Mouse (Mus musculus): ENCODE measurements around the gene Polr3f.

Polr3f gene

GRCm38 (mm10) chr2:144526981-144527820 lies at the start of gene Polr3f, which contains the start of gene Dzank1:
Gene Polr3f (plus strand): TSS chr2:144527718.
Gene Dzank1 (minus strand): TSS chr2:144527414.
- DNase-seq (ENCODE audit: low read depth, low spot score), result peak; percentile 92

GRCm38 (mm10) chr2:144479421-144479820 lies 48.1 kb upstream of the Polr3f start:
- no peak for DNase-seq (ENCODE audit: low read depth, low spot score)

DNA sequence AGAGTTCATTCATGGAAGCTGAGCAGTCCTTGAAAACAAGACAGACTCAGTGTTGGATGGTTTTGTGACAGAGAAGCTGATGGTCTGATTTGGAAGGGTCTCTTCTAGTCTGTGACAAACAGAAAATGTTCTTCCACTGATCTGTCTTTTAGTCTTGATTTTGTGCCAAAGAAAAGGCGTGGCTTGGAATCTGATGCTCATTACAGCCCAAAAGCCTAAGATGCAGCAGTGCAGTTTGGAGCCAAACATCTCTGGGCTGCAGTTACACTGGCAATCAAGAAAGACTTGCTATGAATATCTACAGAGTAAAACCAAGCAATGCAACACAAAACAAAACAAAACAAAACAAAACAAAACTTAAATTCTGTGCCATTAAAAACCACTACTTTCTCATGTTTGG lies 43.4 kb upstream of the Polr3f start:
- no peak for DNase-seq (ENCODE audit: low read depth, low spot score)

- DNase-seq (ENCODE audit: low read depth, low spot score), result no peak
Measured at GRCm38 (mm10) chr2:144485439-144485838, 42.1 kb upstream of the Polr3f start.

GRCm38 (mm10) chr2:144487476-144487875 lies 40.0 kb upstream of the Polr3f start:
- peak; percentile 34 for DNase-seq (ENCODE audit: low read depth, low spot score)

- DNase-seq (ENCODE audit: low read depth, low spot score), result no peak
Measured at GRCm38 (mm10) chr2:144489342-144489741, 38.2 kb upstream of the Polr3f start.

- no peak for DNase-seq (ENCODE audit: low read depth, low spot score)
Measured at GRCm38 (mm10) chr2:144502134-144502533, 25.4 kb upstream of the Polr3f start.

- DNase-seq (ENCODE audit: low read depth, low spot score), result no peak
Measured at GRCm38 (mm10) chr2:144514619-144515018, 12.9 kb upstream of the Polr3f start.

GRCm38 (mm10) chr2:144519772-144520171 lies 7.7 kb upstream of the Polr3f start:
- no peak for DNase-seq (ENCODE audit: low read depth, low spot score)

GRCm38 (mm10) chr2:144525856-144526255 lies 1.7 kb upstream of the Polr3f start:
- no peak for DNase-seq (ENCODE audit: low read depth, low spot score)

DNA sequence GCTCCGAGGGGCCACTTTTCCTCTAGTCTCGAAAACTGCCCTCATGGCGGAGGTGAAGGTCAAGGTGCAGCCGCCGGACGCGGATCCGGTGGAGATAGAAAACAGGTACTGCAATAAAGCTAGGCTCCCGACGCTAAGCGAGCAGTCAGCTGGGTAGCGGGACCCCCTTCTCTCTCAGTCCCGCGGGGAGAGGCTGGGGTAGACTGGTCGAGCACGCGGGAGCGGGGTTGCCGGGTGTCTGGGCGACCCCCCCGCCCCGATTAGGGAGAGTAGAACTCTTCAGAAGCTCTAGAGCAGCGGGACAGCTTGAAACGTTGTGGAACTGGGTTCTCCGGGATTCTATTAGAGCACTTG lies 280 bp downstream of the Polr3f start:
- no peak for DNase-seq (ENCODE audit: low read depth, low spot score)

DNA sequence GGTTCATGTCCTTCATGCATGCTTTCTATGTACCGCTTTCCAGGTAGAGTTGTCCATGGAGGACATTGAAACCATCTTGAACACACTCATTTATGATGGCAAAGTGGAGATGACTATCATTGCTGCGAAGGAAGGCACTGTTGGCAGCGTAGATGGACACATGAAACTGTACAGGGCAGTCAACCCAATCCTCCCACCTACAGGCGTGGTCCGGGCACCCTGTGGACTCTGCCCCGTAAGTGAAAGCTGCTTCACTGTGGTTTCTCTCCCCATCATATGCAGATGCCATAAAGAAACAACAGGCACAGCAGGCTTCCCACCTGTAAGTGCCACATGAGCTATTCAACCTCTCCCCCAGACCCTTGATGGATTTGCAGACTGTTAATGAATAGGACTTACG lies 9.6 kb downstream of the Polr3f start:
- DNase-seq (ENCODE audit: low read depth, low spot score), result no peak

DNA sequence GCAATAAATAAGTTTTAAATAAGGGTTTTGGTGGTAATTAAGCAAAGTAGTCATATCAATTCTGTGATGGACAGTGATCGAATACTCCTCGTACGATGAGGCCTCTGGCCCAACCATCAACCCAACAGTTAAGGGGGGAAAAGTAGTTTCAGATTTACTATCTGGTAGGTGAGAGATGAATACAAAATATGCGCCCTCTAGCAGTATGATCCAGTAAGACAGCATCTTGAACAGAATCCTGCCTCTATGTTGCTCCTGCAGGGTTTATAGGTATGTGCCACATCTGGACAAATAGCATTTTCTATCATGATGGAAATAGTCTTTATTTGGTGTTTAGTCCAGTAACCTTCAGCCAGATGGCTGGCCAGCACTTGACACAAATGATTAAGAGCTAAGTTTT lies 13.7 kb downstream of the Polr3f start:
- no peak for DNase-seq (ENCODE audit: low read depth, low spot score)

- no peak for DNase-seq (ENCODE audit: low read depth, low spot score)
Measured at GRCm38 (mm10) chr2:144543670-144544069, 16.2 kb downstream of the Polr3f start.

- DNase-seq (ENCODE audit: low read depth, low spot score), result no peak
Measured at GRCm38 (mm10) chr2:144544630-144545029, 17.1 kb downstream of the Polr3f start.

GRCm38 (mm10) chr2:144545061-144545460 lies 17.5 kb downstream of the Polr3f start:
- no peak for DNase-seq (ENCODE audit: low read depth, low spot score)

DNA sequence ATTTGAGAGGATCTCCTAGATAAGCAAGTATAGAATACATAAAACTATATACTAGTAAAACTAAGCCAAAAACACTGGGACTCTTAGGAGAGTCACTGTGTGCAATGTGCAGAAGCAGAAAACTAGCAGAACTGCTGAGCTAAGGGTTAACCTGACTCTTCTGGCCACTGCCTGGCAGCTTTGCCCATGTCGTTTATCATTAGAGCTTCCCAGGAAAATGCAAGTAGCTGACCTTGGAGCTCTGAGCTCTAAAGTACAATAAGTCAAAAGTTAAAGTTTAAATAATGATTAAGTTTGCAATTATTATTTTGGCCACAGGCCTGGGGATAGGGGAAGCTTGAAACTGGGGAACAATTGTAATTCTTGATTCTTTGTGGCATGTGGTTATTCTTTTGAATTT lies 18.0 kb downstream of the Polr3f start:
- DNase-seq (ENCODE audit: low read depth, low spot score), result no peak

- DNase-seq (ENCODE audit: low read depth, low spot score), result no peak
Measured at GRCm38 (mm10) chr2:144547559-144547958, 20.0 kb downstream of the Polr3f start.

DNA sequence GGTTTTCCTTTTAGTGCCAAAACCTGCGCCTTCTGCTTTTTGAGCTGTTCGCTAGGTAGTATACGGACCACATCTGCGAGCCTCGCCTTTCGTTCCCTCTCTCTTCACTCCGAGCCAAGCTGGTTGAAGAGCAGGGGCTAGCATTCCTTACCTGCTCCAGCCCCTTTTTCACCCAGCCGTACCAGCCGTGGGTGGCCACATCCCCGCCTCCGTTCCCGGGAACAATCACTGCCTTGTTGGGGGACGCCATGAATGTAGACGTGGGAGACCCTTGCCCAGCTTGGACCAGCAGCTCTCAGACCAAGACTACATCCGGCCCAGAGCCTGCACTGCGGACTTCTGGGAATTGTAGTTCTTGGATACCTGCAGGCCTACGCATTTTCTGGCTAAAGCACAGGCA lies 23.0 kb downstream of the Polr3f start, which contains the start of gene Rbbp9:
Rbbp9 (minus strand) TSS at position 341 of the 400 bp plus-strand sequence.
- DNase-seq (ENCODE audit: low read depth, low spot score), result peak; percentile 32

DNA sequence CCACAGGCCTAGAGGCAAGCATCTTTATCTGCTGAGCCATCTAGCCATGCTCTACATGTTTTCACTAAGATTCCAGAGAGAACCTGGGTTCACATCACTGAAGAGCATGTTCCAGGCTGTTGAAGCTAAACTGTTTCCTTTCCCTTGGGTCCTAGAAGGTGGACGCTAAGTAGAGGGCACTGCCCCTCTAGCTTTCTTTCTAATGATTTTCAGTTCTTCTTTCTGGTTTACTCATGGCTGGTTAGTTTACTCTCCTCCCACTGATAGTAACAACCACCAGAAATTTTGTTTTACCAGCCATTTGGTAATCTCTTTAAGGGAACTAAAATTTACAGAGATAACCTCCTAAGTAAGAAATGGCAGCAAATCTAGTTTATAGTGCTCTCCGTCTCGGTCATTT lies 26.4 kb downstream of the Polr3f start:
- DNase-seq (ENCODE audit: low read depth, low spot score), result no peak

DNA sequence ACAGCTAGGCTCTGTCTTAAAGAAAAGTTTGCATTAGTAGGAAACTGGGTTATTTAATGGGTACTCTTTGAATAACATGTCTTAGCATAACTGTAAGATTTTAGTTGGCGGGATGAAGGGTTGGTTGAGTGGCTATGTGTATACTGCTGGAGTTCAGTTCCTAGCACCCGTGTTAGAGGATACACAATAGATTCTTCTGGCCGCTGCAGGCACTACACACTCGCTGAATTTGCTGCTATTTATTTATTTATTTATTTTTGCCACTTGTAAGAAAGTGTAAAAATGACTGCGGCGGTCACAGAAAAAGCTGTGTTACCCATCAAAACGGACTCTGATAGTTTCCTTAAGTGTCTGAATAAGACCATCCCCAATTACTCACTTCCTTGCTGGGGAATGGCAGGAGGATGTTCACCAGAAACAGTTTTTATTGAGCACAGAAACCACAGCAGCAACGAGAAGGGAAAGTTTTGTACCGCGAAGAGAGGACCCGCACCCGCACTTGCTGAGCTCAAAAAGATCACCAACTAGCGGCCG lies 27.8 kb downstream of the Polr3f start:
- peak; percentile 7 for DNase-seq (ENCODE audit: low read depth, low spot score)

- DNase-seq (ENCODE audit: low read depth, low spot score), result peak; percentile 93
Measured at GRCm38 (mm10) chr2:144555820-144556552, 28.5 kb downstream of the Polr3f start, which contains the start of gene Sec23b. Gene Sec23b (plus strand): TSS chr2:144556229.

Measured in skeletal muscle tissue, adult 2 months (tissue).